29 mouse cellular contexts compared by ENCODE assay signal in genomic region chr1:190056931-190057330, GRCm38 (mm10).
DNase-seq lines count a peak whose midpoint lies in the region; ATAC-seq and TF ChIP-seq lines count a peak whose summit lies in the region.
"Had no signal": no experiment of that assay in that cellular context is flagged by ENCODE, and none has a peak within 500 bp of the region (broad histone marks: within the 10 kb centered on the region; RNA-seq: fewer than 3 reads in every experiment).

No protein-coding gene starts in this region.

- peaks cover 18% of the 10 kb centered on the region for H3K4me1 ChIP-seq in liver, adult 2 months (ENCODE audit: control insufficient read depth, insufficient read depth, low read length)
- H3K4me1 ChIP-seq in liver, embryonic 11.5 days (replicated peaks; ENCODE audit: control insufficient read depth, insufficient read depth, low read length): no peaks in the 10 kb centered on the region
- H3K4me1 ChIP-seq: forebrain, embryonic 12.5 days; forebrain, embryonic 15.5 days; hindbrain, embryonic 15.5 days had no signal

- TF ChIP-seq POLR2A in liver, adult 2 months (IDR thresholded peaks at IDR 0.05; ENCODE audit: extremely low read depth, insufficient read depth, low read length): no peak

- no peak overlapping the region for H3K4me2 ChIP-seq in liver, embryonic 11.5 days
- H3K4me2 ChIP-seq: embryonic facial prominence, embryonic 13.5 days; forebrain, embryonic 12.5 days; forebrain, embryonic 15.5 days; heart, embryonic 11.5 days; heart, embryonic 15.5 days; hindbrain, embryonic 15.5 days had no signal

- no peak overlapping the region for H3K9ac ChIP-seq in liver, adult 2 months (ENCODE audit: low read depth, low read length)
- H3K9ac ChIP-seq in liver, embryonic 11.5 days (ENCODE audit: low read depth, low read length): no peak overlapping the region
- H3K9ac ChIP-seq: embryonic facial prominence, embryonic 13.5 days; forebrain, embryonic 12.5 days; forebrain, embryonic 15.5 days; heart, embryonic 15.5 days; hindbrain, embryonic 15.5 days had no signal

- WGBS in liver, adult 2 months: 17% methylated on average over 2 of the region's 2 CpGs
- WGBS in liver, embryonic 11.5 days: 63% methylated on average over 2 of the region's 2 CpGs

- H3K4me3 ChIP-seq in liver, adult 2 months (ENCODE audit: insufficient read depth, low read depth, low read length): no peak overlapping the region
- no peak overlapping the region for H3K4me3 ChIP-seq in liver, embryonic 11.5 days (ENCODE audit: low read depth, low read length)
- H3K4me3 ChIP-seq: embryonic facial prominence, embryonic 10.5 days; embryonic facial prominence, embryonic 13.5 days; erythroblast, embryonic 14.5 days; forebrain, embryonic 12.5 days; forebrain, embryonic 15.5 days; heart, embryonic 15.5 days; hindbrain, embryonic 15.5 days had no signal

- H3K27ac ChIP-seq in liver, adult 2 months (replicated peaks; ENCODE audit: insufficient read depth, low read depth, low read length): peak overlapping the region; percentile 64
- H3K27ac ChIP-seq in liver, embryonic 11.5 days (ENCODE audit: low read depth, low read length): no peak overlapping the region
- H3K27ac ChIP-seq: embryonic facial prominence, embryonic 10.5 days; embryonic facial prominence, embryonic 13.5 days; forebrain, embryonic 12.5 days; forebrain, embryonic 15.5 days; heart, embryonic 15.5 days; hindbrain, embryonic 15.5 days had no signal

- H3K79me2 ChIP-seq in liver, adult 2 months (ENCODE audit: control insufficient read depth, insufficient read depth, low read length): no peaks in the 10 kb centered on the region

- ATAC-seq in liver, embryonic 11.5 days (replicated peaks; ENCODE audit: low FRiP score): no peak
- ATAC-seq: forebrain, embryonic 15.5 days; intestine, postnatal 0 days; Patski had no signal

- no peak for TF ChIP-seq CTCF in liver, adult 2 months (IDR thresholded peaks at IDR 0.05; ENCODE audit: low read depth, low read length)

- peak; percentile 67 for DNase-seq in adrenal gland, adult 8-10 months
- no peak for DNase-seq in adrenal gland, adult 18-20 months (ENCODE audit: low spot score in 2 of 2)
- peak; percentile 48 for DNase-seq in liver, adult 2 months (ENCODE audit: extremely low read depth, low read depth, low spot score)
- DNase-seq in liver, embryonic 11.5 days (ENCODE audit: low spot score): no peak
- peak; percentile 50 to 51 for DNase-seq in adrenal gland, postnatal 36 days
- DNase-seq in kidney, postnatal 36 days: no peak
- DNase-seq: B cell, adult 2 months; cerebellum, adult 11-12 months; cerebellum, adult 8-10 months; cerebellum, postnatal 10 days; cerebellum, postnatal 36 days; embryo, embryonic 11 days; gastrocnemius, postnatal 25 days; heart, adult 18-20 months; heart, postnatal 14 days; heart, postnatal 4 days; kidney, adult 2 months had no signal

- H3K9me3 ChIP-seq in liver, embryonic 11.5 days (ENCODE audit: control insufficient read depth, low read length): no peaks in the 10 kb centered on the region
- H3K9me3 ChIP-seq: embryonic facial prominence, embryonic 10.5 days; forebrain, embryonic 12.5 days; forebrain, embryonic 15.5 days; heart, embryonic 15.5 days; hindbrain, embryonic 15.5 days had no signal

- H3K27me3 ChIP-seq in liver, adult 2 months (ENCODE audit: control insufficient read depth, insufficient read depth, low read length): no peaks in the 10 kb centered on the region
- H3K27me3 ChIP-seq in liver, embryonic 11.5 days (replicated peaks; ENCODE audit: control insufficient read depth, insufficient read depth, low read length): no peaks in the 10 kb centered on the region
- H3K27me3 ChIP-seq: CH12.LX; embryonic facial prominence, embryonic 13.5 days; forebrain, embryonic 12.5 days; forebrain, embryonic 15.5 days; heart, embryonic 15.5 days; hindbrain, embryonic 15.5 days; Patski had no signal

- no peaks in the 10 kb centered on the region for H3K36me3 ChIP-seq in liver, adult 2 months (ENCODE audit: control insufficient read depth, insufficient read depth, low read length)
- no peaks in the 10 kb centered on the region for H3K36me3 ChIP-seq in liver, embryonic 11.5 days (ENCODE audit: control insufficient read depth, insufficient read depth, low read length)
- H3K36me3 ChIP-seq: embryonic facial prominence, embryonic 10.5 days; embryonic facial prominence, embryonic 13.5 days; forebrain, embryonic 12.5 days; forebrain, embryonic 15.5 days; G1E; heart, embryonic 15.5 days; hindbrain, embryonic 15.5 days had no signal

Comparison
In these comparisons a context has a peak if more than half of its experiments do, and no peak if none do; other contexts are left out.
1. DNase-seq: peak in adrenal gland, adult 8-10 months (single experiment), liver, adult 2 months (single experiment) and adrenal gland, postnatal 36 days (2 of 2); none in adrenal gland, adult 18-20 months (0 of 2), liver, embryonic 11.5 days (single experiment) and kidney, postnatal 36 days (0 of 2).